Mouse (Mus musculus): ENCODE measurements around the gene Myo3a. TPM values are rescaled to one million over a fixed set of nuclear protein-coding genes. Genes with fewer than 3 reads are reported as not detected.

Myo3a gene
- total and polyA plus RNA-seq, 3 experiments, result not detected

DNA sequence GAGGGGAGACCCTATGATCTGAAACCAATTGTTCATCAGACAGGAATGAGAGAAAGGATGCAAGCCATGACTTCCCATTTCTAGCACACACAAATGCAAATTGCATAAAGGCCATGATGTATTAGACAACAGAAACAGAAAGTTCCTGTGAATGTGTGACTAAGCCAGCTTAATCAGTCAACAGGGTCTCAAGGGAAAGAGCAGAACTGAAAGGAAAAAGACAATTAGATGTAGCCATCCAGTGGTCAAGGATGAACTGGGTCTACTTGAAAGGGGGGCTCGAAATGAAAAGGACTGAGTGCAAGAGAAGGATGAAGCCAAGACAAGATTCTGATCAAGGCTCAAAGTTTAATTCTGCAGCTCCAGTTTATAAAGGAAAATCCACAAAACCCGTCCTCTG lies 58.1 kb downstream of the Myo3a start:
- Histone ChIP-seq H3K4me1 (ENCODE audit: control insufficient read depth in 1 of 2, insufficient read depth in 2 of 2) (peaks cover 0 to 4% of the 10 kb centered on the region in 2 experiments; a peak in 1 of 4 replicates), H3K79me2 (replicated peaks; ENCODE audit: control insufficient read depth, extremely low read depth, insufficient read depth, poor library complexity, severe bottlenecking) (no peaks in the 10 kb centered on the region), H3K36me3 (replicated peaks in 1 of 2; ENCODE audit: control insufficient read depth in 1 of 2, insufficient read depth in 1 of 2, low read length in 1 of 2) (no peaks in the 10 kb centered on the region), H3K4me2 (ENCODE audit: insufficient read depth, low read depth, poor library complexity, severe bottlenecking) (no peak overlapping the region), H3K4me3 (replicated peaks in 1 of 3; ENCODE audit: low read depth in 2 of 3, low read length in 2 of 3, poor library complexity in 1 of 3) (no peak overlapping the region), H3K27ac (ENCODE audit: insufficient read depth, low read depth) (no peak overlapping the region), H3K9ac (ENCODE audit: insufficient read depth, low read depth) (no peak overlapping the region), H3K9me3 (replicated peaks; ENCODE audit: low read length) (no peaks in the 10 kb centered on the region), H3K27me3 (replicated peaks) (no peaks in the 10 kb centered on the region)
- no peak for DNase-seq (ENCODE audit: extremely low read depth)
- no peak for TF ChIP-seq ZKSCAN1 (IDR thresholded peaks at IDR 0.05; ENCODE audit: borderline replicate concordance, low read depth, low read length)
- no peak for TF ChIP-seq UBTF (IDR thresholded peaks at IDR 0.05; ENCODE audit: low read depth, low read length)
- TF ChIP-seq RAD21 (IDR thresholded peaks at IDR 0.05; ENCODE audit: low read depth, low read length), result no peak
- no peak for TF ChIP-seq JUND (conservative IDR thresholded peaks at IDR 0.05; ENCODE audit: low read depth, low read length)
- no peak for TF ChIP-seq MEF2A (IDR thresholded peaks at IDR 0.05; ENCODE audit: borderline replicate concordance, low read depth, low read length)
- TF ChIP-seq ETS1 (conservative IDR thresholded peaks at IDR 0.05; ENCODE audit: low read depth, low read length), result no peak
- no peak for TF ChIP-seq MAZ (IDR thresholded peaks at IDR 0.05; ENCODE audit: low read depth, low read length)
- TF ChIP-seq TCF12 (IDR thresholded peaks at IDR 0.05; ENCODE audit: low read depth, low read length), result no peak
- no peak for TF ChIP-seq MYC (IDR thresholded peaks at IDR 0.05; ENCODE audit: low read depth, low read length)
- TF ChIP-seq BHLHE40 (IDR thresholded peaks at IDR 0.05; ENCODE audit: low read depth, low read length), result no peak
- no peak for TF ChIP-seq USF2 (conservative IDR thresholded peaks at IDR 0.05; ENCODE audit: low read depth, low read length)
- no peak for TF ChIP-seq SIN3A (IDR thresholded peaks at IDR 0.05; ENCODE audit: low read length)
- TF ChIP-seq TBP (conservative IDR thresholded peaks at IDR 0.05; ENCODE audit: low read depth, low read length), result no peak
- no peak for TF ChIP-seq IRF4 (IDR thresholded peaks at IDR 0.05; ENCODE audit: low read depth, low read length)
- TF ChIP-seq ELF1 (IDR thresholded peaks at IDR 0.05; ENCODE audit: low read depth, low read length), result no peak
- TF ChIP-seq JUN (IDR thresholded peaks at IDR 0.05; ENCODE audit: insufficient read depth, low read depth, low read length), result no peak
- TF ChIP-seq E2F4 (IDR thresholded peaks at IDR 0.05; ENCODE audit: insufficient replicate concordance, low read depth, low read length), result no peak
- no peak for TF ChIP-seq POLR2A (IDR thresholded peaks at IDR 0.05; ENCODE audit: low read depth, low read length)
- no peak for TF ChIP-seq KAT2A (IDR thresholded peaks at IDR 0.05; ENCODE audit: insufficient replicate concordance, low read length)
- no peak for TF ChIP-seq HCFC1 (IDR thresholded peaks at IDR 0.05; ENCODE audit: low read depth, low read length)
- dilution Hi-C loops (cut with MboI; ENCODE audit: extremely low pct_ligation_motif_present, extremely low pct_unique_long_range_greater_than_20kb, low sequenced_read_pairs) (no loop called here), in situ Hi-C loops (cut with MboI; ENCODE audit: low pct_ligation_motif_present, low pct_unique_long_range_greater_than_20kb, low sequenced_read_pairs) (no loop called here)

DNA sequence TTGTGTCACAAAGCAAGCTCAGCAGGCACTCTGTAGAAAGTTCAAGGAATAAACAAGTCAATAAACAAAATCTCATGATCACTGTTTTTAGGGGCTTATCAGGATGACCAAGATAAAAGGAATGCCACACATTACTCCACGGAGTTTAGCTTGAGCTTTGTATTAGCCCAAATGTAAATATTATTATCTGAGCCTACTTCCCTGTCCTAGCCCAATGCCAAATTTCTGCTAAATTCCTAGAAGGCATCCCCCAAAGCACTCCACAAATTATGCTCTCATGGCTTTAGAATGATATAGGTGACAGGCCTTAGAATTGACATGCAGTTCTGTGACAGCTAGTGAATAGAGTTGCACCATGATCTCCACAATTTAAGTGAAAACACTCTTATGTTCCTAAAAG lies 58.5 kb downstream of the Myo3a start:
- Histone ChIP-seq H3K27me3 (replicated peaks) (no peaks in the 10 kb centered on the region), H3K4me2 (ENCODE audit: insufficient read depth, low read depth, poor library complexity, severe bottlenecking) (no peak overlapping the region), H3K9ac (ENCODE audit: insufficient read depth, low read depth) (no peak overlapping the region), H3K4me3 (replicated peaks in 1 of 3; ENCODE audit: low read depth in 2 of 3, low read length in 2 of 3, poor library complexity in 1 of 3) (no peak overlapping the region), H3K36me3 (replicated peaks in 1 of 2; ENCODE audit: control insufficient read depth in 1 of 2, insufficient read depth in 1 of 2, low read length in 1 of 2) (no peaks in the 10 kb centered on the region), H3K79me2 (replicated peaks; ENCODE audit: control insufficient read depth, extremely low read depth, insufficient read depth, poor library complexity, severe bottlenecking) (no peaks in the 10 kb centered on the region), H3K27ac (ENCODE audit: insufficient read depth, low read depth) (no peak overlapping the region), H3K4me1 (ENCODE audit: control insufficient read depth in 1 of 2, insufficient read depth in 2 of 2) (peaks cover 0 to 4% of the 10 kb centered on the region in 2 experiments; a peak in 1 of 4 replicates), H3K9me3 (replicated peaks; ENCODE audit: low read length) (no peaks in the 10 kb centered on the region)
- in situ Hi-C loops (cut with MboI; ENCODE audit: low pct_ligation_motif_present, low pct_unique_long_range_greater_than_20kb, low sequenced_read_pairs) (no loop called here), dilution Hi-C loops (cut with MboI; ENCODE audit: extremely low pct_ligation_motif_present, extremely low pct_unique_long_range_greater_than_20kb, low sequenced_read_pairs) (no loop called here)
- no peak for DNase-seq (ENCODE audit: extremely low read depth)
- no peak for TF ChIP-seq MYC (IDR thresholded peaks at IDR 0.05; ENCODE audit: low read depth, low read length)
- TF ChIP-seq MAZ (IDR thresholded peaks at IDR 0.05; ENCODE audit: low read depth, low read length), result no peak
- TF ChIP-seq ZMIZ1 (IDR thresholded peaks at IDR 0.05; ENCODE audit: low read depth, low read length), result no peak
- no peak for TF ChIP-seq KAT2A (IDR thresholded peaks at IDR 0.05; ENCODE audit: insufficient replicate concordance, low read length)
- no peak for TF ChIP-seq SMC3 (IDR thresholded peaks at IDR 0.05; ENCODE audit: low read depth, low read length)
- no peak for TF ChIP-seq E2F4 (IDR thresholded peaks at IDR 0.05; ENCODE audit: insufficient replicate concordance, low read depth, low read length)
- no peak for TF ChIP-seq MXI1 (IDR thresholded peaks at IDR 0.05; ENCODE audit: low read depth, low read length)
- no peak for TF ChIP-seq USF2 (conservative IDR thresholded peaks at IDR 0.05; ENCODE audit: low read depth, low read length)
- TF ChIP-seq RAD21 (IDR thresholded peaks at IDR 0.05; ENCODE audit: low read depth, low read length), result no peak
- no peak for TF ChIP-seq PAX5 (IDR thresholded peaks at IDR 0.05; ENCODE audit: low read length)
- no peak for TF ChIP-seq ELF1 (IDR thresholded peaks at IDR 0.05; ENCODE audit: low read depth, low read length)
- no peak for TF ChIP-seq JUND (conservative IDR thresholded peaks at IDR 0.05; ENCODE audit: low read depth, low read length)
- TF ChIP-seq HCFC1 (IDR thresholded peaks at IDR 0.05; ENCODE audit: low read depth, low read length), result no peak
